Mouse (Mus musculus): ENCODE data around the gene Acap2. TPM values are rescaled to one million over a fixed set of nuclear protein-coding genes. Genes with fewer than 3 reads are reported as not detected.

Acap2 gene
- polyA plus RNA-seq, 1 experiment from 2014 or later, result 18.8 TPM

- Histone ChIP-seq H3K4me1 (peaks cover 51% of the 10 kb centered on the region), H3K27ac (replicated peaks) (peak overlapping the region; percentile 24; the same call in 1 of the 2 replicates), H3K36me3 (replicated peaks) (no peaks in the 10 kb centered on the region), H3K9me3 (no peaks in the 10 kb centered on the region), H3K4me3 (no peak overlapping the region), H3K27me3 (replicated peaks; ENCODE audit: low read depth, poor library complexity, severe bottlenecking) (no peaks in the 10 kb centered on the region; the same call in 1 of the 2 replicates)
- no peak for DNase-seq (ENCODE audit: low spot score)
- 84% methylated on average over 14 of the region's 14 CpGs for WGBS
These were observed 131.6 kb downstream of the Acap2 start for GRCm38 (mm10) chr16:31069211-31070166.

DNA sequence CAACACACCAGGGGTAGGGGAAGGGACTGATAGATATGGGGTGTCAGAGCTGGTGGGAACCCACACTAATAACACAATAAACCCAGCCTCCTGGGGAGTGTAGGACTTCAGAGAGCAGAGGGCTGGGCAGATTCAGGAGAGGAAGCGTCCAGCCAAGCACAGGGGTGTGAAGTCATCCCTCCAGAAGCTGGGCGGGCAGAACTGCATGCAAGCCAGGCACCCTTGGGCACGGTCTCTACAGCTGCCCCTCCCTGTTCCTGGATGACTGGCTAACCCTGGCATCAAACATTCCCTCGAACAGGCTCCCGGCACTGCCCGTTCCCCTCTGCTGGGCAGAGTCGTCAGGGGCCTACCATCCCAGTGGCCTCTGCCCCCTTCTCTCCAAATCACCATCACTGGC, 132.8 kb downstream of the Acap2 start:
- Histone ChIP-seq H3K27ac (replicated peaks) (no peak overlapping the region), H3K36me3 (replicated peaks) (no peaks in the 10 kb centered on the region), H3K9me3 (no peaks in the 10 kb centered on the region), H3K4me1 (peaks cover 51% of the 10 kb centered on the region), H3K27me3 (replicated peaks; ENCODE audit: low read depth, poor library complexity, severe bottlenecking) (no peaks in the 10 kb centered on the region; the same call in 1 of the 2 replicates), H3K4me3 (no peak overlapping the region)
- DNase-seq (ENCODE audit: low spot score), result no peak
- 90% methylated on average over 7 of the region's 7 CpGs for WGBS

DNA sequence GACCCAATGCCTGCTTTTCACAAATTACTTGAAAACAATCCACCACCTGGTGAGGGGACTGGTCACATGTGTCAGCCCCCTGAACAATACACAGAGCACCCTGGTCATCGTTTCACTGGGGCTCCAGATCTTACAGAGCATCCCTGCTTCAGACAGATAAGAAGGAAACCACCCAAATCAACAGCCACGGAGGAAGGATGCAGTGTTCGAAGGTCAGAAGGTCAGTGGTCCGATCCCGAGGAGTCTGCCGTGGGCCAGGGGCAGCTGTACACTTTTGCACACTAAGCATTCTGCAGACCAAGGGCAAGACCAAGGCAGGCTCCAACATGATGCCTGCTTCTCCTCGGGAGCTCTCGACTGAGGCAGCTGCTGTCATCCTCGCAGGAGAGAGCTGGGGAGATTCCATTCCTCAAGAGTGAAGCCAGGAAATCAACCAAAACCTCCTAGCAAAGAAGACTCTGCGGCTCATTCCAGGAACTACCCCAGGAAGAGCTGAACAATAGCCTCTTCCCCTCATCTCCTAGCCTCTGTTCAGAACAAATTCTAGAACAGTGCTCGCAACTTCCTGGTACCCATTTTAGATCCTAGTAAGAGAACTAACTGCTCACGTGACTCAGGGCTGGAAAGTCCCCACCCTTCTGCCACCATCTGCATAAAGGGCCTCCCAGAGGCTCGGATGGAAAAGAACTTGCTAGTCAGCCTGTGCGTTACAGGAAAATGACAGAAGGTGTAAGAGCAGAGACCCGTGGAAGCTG, 134.5 kb downstream of the Acap2 start:
- Histone ChIP-seq H3K9me3 (no peaks in the 10 kb centered on the region), H3K27ac (replicated peaks) (0 out of 2 replicates have a peak overlapping the region, but pooled peaks have one; percentile 37), H3K36me3 (replicated peaks) (no peaks in the 10 kb centered on the region), H3K4me3 (no peak overlapping the region), H3K4me1 (peaks cover 62% of the 10 kb centered on the region), H3K27me3 (replicated peaks; ENCODE audit: low read depth, poor library complexity, severe bottlenecking) (no peaks in the 10 kb centered on the region)
- WGBS, result 65% methylated on average over 15 of the region's 15 CpGs
- no peak for DNase-seq (ENCODE audit: low spot score)

DNA sequence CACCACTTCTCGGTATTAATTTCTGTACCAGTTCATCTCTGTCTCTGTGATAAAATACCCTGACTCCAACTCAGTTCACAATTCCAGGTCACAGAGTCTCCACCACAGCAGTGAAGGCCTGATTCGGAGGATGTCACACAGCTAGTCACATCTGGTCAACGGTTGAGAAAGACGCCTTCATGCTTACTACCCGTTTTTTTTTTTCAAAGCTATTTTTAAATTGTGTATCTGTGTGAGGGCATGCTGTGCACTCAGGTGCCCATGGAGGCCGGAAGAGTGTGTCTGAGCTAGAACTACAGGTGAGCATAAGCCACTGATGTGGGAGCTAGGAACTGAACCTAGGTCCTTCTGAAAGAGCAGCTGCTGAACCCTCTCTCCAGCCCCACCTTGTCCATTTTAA, 136.3 kb downstream of the Acap2 start:
- H3K27me3 ChIP-seq (replicated peaks; ENCODE audit: low read depth, poor library complexity, severe bottlenecking), result no peaks in the 10 kb centered on the region
- H3K9me3 ChIP-seq, result no peaks in the 10 kb centered on the region
- WGBS, result 89% methylated on average over 6 of the region's 6 CpGs
- no peak overlapping the region for H3K4me3 ChIP-seq
- peaks cover 57% of the 10 kb centered on the region for H3K4me1 ChIP-seq
- DNase-seq (ENCODE audit: low spot score), result no peak
- H3K27ac ChIP-seq (replicated peaks), result no peak overlapping the region
- no peaks in the 10 kb centered on the region for H3K36me3 ChIP-seq (replicated peaks)

- Histone ChIP-seq H3K9me3 (no peaks in the 10 kb centered on the region), H3K27me3 (replicated peaks; ENCODE audit: low read depth, poor library complexity, severe bottlenecking) (no peaks in the 10 kb centered on the region), H3K36me3 (replicated peaks) (no peaks in the 10 kb centered on the region), H3K4me1 (peaks cover 54% of the 10 kb centered on the region), H3K27ac (replicated peaks) (no peak overlapping the region; the same call in 1 of the 2 replicates), H3K4me3 (no peak overlapping the region)
- WGBS, result 74% methylated on average over 3 of the region's 3 CpGs
- DNase-seq (ENCODE audit: low spot score), result no peak
These were observed 138.1 kb downstream of the Acap2 start for GRCm38 (mm10) chr16:31062918-31063317.

- H3K4me3 ChIP-seq, result no peak overlapping the region
- no peaks in the 10 kb centered on the region for H3K9me3 ChIP-seq
- no peaks in the 10 kb centered on the region for H3K27me3 ChIP-seq (replicated peaks; ENCODE audit: low read depth, poor library complexity, severe bottlenecking)
- WGBS, result 55% methylated on average over 11 of the region's 11 CpGs
- no peaks in the 10 kb centered on the region for H3K36me3 ChIP-seq (replicated peaks)
- peaks cover 46% of the 10 kb centered on the region for H3K4me1 ChIP-seq
- DNase-seq (ENCODE audit: low spot score), result peak; percentile 71
- H3K27ac ChIP-seq (replicated peaks), result peak overlapping the region; percentile 75
These were observed 139.7 kb downstream of the Acap2 start for GRCm38 (mm10) chr16:31061246-31061880.

GRCm38 (mm10) chr16:31060714-31061113, 140.3 kb downstream of the Acap2 start:
- WGBS, result 90% methylated on average over 13 of the region's 13 CpGs
- DNase-seq (ENCODE audit: low spot score), result no peak
- H3K4me1 ChIP-seq, result peaks cover 44% of the 10 kb centered on the region
- no peaks in the 10 kb centered on the region for H3K36me3 ChIP-seq (replicated peaks)
- no peaks in the 10 kb centered on the region for H3K27me3 ChIP-seq (replicated peaks; ENCODE audit: low read depth, poor library complexity, severe bottlenecking)
- H3K9me3 ChIP-seq, result no peaks in the 10 kb centered on the region
- no peak overlapping the region for H3K4me3 ChIP-seq
- peak overlapping the region; percentile 75 for H3K27ac ChIP-seq (replicated peaks)

GRCm38 (mm10) chr16:31060226-31060625, 140.8 kb downstream of the Acap2 start:
- DNase-seq (ENCODE audit: low spot score), result no peak

GRCm38 (mm10) chr16:31059730-31060129, 141.3 kb downstream of the Acap2 start:
- Histone ChIP-seq H3K27me3 (replicated peaks; ENCODE audit: low read depth, poor library complexity, severe bottlenecking) (no peaks in the 10 kb centered on the region), H3K4me1 (peaks cover 44% of the 10 kb centered on the region)
- WGBS, result 90% methylated on average over 4 of the region's 4 CpGs

More at GRCm38 (mm10) chr16:31060226-31060625, 140.8 kb downstream of the Acap2 start:
- Histone ChIP-seq H3K27ac (replicated peaks) (no peak overlapping the region), H3K9me3 (no peaks in the 10 kb centered on the region), H3K27me3 (replicated peaks; ENCODE audit: low read depth, poor library complexity, severe bottlenecking) (no peaks in the 10 kb centered on the region), H3K4me3 (no peak overlapping the region), H3K36me3 (replicated peaks) (no peaks in the 10 kb centered on the region), H3K4me1 (peaks cover 44% of the 10 kb centered on the region)
- 96% methylated on average over 3 of the region's 3 CpGs for WGBS

GRCm38 (mm10) chr16:31052812-31053211, 148.2 kb downstream of the Acap2 start:
- Histone ChIP-seq H3K36me3 (replicated peaks) (no peaks in the 10 kb centered on the region), H3K9me3 (no peaks in the 10 kb centered on the region), H3K27me3 (replicated peaks; ENCODE audit: low read depth, poor library complexity, severe bottlenecking) (no peaks in the 10 kb centered on the region), H3K27ac (replicated peaks) (no peak overlapping the region), H3K4me1 (peaks cover 12% of the 10 kb centered on the region), H3K4me3 (no peak overlapping the region)
- 80% methylated on average over 6 of the region's 6 CpGs for WGBS
- no peak for DNase-seq (ENCODE audit: low spot score)

More at GRCm38 (mm10) chr16:31059730-31060129, 141.3 kb downstream of the Acap2 start:
- no peak overlapping the region for H3K4me3 ChIP-seq
- H3K9me3 ChIP-seq, result no peaks in the 10 kb centered on the region
- DNase-seq (ENCODE audit: low spot score), result no peak
- H3K36me3 ChIP-seq (replicated peaks), result no peaks in the 10 kb centered on the region
- H3K27ac ChIP-seq (replicated peaks), result no peak overlapping the region

DNA sequence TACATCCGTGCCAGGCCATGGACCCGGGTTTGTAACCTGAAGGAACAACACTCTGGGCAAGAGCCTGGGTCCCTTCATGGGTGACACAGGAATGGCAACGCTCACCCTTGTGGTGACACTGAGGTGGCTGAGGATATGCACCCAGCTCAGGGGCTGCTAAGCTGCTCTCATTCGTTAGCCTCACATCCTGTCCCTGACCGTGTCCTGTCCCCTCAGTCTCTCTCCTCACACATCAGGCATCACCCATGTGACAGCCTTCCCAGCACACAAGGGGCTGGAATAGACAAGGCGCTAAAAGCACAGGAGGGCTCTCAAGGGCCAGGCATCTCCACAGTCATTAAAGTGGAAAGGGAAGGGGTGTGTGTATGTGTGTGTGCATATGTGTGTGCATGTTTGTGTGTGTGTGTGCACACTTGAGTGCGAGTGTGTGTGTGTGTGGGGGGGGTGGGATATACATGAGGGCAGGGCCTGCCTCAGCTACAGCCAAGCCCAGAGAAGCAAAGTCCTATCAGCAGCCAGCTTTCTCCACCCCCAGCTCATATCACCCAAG, 148.8 kb downstream of the Acap2 start:
- no peaks in the 10 kb centered on the region for H3K9me3 ChIP-seq
- H3K27me3 ChIP-seq (replicated peaks; ENCODE audit: low read depth, poor library complexity, severe bottlenecking), result no peaks in the 10 kb centered on the region
- no peak for DNase-seq (ENCODE audit: low spot score)
- H3K4me1 ChIP-seq, result peaks cover 13% of the 10 kb centered on the region
- 0 out of 2 replicates have a peak overlapping the region, but pooled peaks have one; percentile 14 for H3K27ac ChIP-seq (replicated peaks)
- H3K4me3 ChIP-seq, result no peak overlapping the region
- H3K36me3 ChIP-seq (replicated peaks), result no peaks in the 10 kb centered on the region
- WGBS, result 75% methylated on average over 7 of the region's 7 CpGs

DNA sequence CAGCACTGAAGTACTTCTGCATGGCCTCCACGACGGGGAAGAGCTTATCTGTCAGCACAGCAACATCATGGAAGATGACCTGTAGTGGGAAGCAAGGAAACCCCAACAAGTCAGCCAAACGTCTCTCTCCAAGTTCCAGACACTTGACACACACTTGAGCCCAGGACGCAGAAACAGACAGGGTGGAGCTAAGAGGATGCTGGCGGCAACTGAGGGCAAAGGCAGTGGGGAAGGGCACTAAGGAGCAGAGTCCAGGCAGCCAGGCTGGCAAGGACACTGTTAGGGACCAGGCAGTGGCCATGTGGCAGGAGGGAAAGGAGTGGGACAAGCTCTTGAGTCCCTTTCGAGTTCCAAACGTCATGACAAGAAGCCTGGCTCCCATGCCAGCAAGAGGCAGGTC, 150.3 kb downstream of the Acap2 start:
- DNase-seq (ENCODE audit: low spot score), result no peak
- no peak overlapping the region for H3K27ac ChIP-seq (replicated peaks)
- H3K36me3 ChIP-seq (replicated peaks), result no peaks in the 10 kb centered on the region
- H3K9me3 ChIP-seq, result no peaks in the 10 kb centered on the region
- peaks cover 12% of the 10 kb centered on the region; the same call in 1 of the 2 replicates for H3K4me1 ChIP-seq
- no peaks in the 10 kb centered on the region for H3K27me3 ChIP-seq (replicated peaks; ENCODE audit: low read depth, poor library complexity, severe bottlenecking)
- no peak overlapping the region for H3K4me3 ChIP-seq
- 84% methylated on average over 7 of the region's 7 CpGs for WGBS
